Mouse (Mus musculus): Measurements from ENCODE around the gene Adk.

Gene Adk

DNA sequence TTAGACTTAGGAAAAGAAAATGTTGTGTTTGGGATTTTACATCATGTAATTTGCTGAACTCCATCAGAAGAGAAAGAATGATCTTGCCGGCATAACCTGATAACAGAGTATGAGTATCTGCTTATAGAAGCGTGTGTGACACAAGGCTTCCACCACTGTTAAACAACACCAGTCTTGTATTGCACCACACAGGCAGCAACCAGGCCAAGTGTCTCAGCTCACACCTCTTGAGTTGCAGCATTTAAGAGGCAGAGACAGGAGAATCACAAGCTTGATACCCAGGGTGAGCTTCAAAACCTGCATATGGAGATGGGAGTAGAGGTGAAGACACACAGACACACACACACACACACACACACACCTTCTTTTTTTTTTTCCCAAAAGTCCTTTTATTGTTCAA lies 184.7 kb downstream of the Adk start:
- no peak for ATAC-seq (ENCODE audit: insufficient number of reproducible peaks, low FRiP score, low TSS enrichment)

DNA sequence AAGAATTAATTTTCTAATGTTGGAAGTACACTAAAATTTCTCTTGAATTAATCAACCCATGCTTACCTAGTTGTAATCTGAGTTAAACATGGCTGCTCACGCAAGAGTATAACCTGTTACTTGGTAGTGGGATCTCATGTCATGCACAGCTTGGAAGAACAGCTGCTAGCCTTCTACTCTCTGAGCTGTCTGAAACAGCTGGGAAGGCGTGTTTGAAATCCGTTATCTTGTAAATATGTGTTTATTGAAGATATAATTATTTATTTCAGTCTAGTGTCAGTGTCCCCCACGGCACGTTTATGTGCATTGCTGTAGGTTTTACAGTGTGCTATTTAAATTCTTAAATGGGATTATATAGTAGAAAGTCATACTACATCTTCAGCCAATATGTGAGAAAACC lies 188.7 kb downstream of the Adk start:
- no peak for ATAC-seq (ENCODE audit: insufficient number of reproducible peaks, low FRiP score, low TSS enrichment)

DNA sequence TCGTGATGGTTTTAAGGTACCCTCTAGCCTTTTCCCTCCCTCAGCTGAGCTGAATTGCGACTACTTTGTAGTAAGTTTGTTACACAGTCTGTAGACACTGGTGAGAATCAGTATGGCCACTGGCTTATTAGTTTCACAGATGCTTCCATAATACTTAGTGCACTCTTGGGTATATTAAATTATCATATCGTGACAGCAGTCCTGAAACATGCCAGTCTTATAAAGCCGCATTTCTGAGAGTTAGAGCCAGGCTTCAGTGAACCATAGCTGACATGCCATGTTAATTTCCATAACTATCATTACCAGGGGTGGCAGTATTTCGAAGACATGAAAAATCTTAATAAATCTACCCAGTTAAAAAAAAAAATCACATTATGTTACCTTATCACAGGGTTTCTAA lies 199.0 kb downstream of the Adk start:
- ATAC-seq (ENCODE audit: insufficient number of reproducible peaks, low FRiP score, low TSS enrichment) = no peak

DNA sequence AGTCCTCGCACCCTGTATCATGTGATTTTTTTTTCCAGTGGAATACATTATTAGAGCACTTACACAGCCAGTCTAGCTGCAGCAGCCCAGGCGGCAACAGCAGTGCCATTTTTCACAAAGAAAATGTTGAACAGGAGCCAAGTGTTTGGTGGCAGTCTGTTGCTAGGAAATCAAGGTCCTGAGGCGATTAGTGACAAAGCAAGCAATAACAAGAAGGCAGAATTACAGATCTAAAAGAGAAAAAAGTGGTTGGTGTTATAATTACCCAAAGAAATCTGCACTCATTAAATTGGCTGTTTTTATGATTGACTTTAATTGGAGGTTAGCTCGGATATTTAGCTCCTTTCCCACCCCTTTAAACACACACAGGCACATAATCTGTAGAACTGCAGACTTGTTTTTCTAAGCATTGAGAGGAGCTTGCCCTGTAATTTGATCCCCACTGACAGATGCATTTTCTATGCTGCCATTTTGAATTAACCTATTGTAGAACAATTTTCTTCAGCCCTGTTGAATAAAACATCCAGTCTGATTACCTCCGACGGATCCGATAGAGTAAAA lies 200.0 kb downstream of the Adk start:
- ATAC-seq (ENCODE audit: insufficient number of reproducible peaks, low FRiP score, low TSS enrichment) = peak; percentile 52; the same call in 1 of the 2 replicates

DNA sequence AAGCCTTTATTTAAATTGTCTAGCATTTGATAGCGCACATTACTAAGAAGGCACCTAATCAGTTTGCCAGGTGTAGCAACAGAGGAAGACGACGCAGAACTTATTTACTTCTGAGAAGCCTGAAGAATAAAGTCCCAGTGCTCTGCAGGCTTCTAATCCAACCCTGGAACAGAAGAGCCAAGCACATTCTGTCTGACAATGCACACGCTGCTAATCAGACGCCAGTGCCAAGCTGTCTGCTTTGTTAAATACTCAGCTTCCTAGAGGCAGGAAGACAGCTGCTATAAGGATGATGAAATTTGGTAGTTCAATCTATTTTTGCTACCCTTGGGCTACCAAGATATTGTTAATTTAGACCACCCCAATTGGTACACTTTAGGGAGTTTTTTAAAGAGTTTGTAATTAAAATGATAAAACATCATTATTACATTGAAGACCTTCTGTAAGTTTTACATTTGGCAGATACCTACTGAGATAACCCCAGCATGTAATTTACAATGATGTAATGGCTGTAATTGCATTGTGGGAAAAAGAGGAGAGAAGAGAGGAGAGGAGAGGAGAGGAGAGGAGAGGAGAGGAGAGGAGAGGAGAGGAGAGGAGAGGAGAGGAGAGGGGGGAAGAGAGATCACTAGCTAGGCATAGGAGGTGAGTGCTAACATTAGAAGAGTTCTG lies 201.1 kb downstream of the Adk start:
- peak; percentile 78 for ATAC-seq (ENCODE audit: insufficient number of reproducible peaks, low FRiP score, low TSS enrichment)

DNA sequence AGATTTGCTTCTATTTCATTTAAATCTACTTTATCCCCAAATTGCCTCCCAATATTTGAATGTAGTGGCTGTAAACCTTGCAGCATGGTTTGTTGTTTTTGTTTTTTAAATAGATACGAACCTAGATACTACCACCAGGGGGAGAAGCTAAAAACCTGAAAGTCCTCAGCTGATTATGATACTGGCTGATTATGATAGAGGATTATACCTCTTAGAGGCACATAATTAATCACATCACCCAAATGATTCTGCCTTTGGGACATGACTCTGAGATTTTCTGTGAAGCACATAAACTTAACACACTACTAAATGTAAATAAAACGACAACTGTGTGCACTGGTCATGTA lies 201.6 kb downstream of the Adk start:
- ATAC-seq (ENCODE audit: insufficient number of reproducible peaks, low FRiP score, low TSS enrichment) = no peak

DNA sequence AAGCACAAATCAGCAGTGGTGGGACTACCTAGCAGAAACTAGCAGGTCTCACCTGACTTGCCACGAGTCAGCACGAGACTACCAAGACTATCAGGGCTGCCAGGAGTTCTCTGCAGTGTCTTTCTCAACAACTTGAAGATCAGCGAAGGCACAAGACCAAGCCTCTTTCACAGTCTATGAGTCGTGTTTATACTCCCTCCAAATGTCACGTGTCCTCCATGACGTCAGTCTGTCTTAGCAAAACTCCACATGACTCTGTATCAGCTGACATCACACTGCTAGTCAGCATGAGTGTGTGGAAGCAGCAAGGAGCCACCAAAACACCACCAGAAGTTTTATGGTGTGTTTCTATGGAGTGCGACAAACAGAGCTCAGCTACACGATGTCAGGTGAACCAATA lies 215.9 kb downstream of the Adk start:
- ATAC-seq (ENCODE audit: insufficient number of reproducible peaks, low FRiP score, low TSS enrichment) = no peak

DNA sequence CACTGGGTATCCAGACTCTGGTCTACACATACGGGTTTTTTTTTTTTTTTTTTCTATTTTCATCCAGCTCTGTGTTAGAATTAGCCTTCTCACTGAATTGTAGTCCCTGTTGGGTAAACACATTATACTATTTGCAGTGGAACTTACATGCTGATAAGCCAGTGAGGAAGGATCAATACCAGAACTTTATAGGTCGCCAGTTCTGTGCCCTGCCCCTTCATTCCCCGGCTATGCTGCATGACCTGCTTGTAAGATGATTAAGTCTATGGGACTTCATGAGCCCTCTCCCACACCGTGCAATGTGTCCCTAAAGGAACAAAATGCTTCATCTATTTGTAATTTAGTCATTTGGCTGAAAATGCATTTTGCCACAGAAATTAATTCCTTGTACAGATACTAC lies 219.1 kb downstream of the Adk start:
- ATAC-seq (ENCODE audit: insufficient number of reproducible peaks, low FRiP score, low TSS enrichment) = no peak

DNA sequence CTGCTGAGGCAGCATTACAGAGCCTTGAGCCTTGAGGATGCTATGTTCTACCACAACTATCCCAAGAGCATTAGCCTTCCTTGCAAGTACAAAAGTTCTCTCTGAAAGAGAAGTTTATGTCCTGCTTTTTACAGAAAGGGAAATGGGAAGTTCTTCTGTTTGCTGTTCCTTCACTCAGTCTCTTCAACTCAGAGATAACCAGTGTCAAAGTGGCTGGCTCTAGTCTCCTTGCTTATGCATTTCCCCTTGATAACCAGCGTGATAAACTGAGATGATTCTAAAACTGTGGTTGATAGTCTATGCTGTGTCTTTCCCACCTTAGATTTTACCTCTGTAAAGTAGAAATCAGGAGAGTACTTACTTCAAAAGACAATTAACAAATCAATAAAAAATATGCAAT lies 223.4 kb downstream of the Adk start:
- ATAC-seq (ENCODE audit: insufficient number of reproducible peaks, low FRiP score, low TSS enrichment) = no peak

DNA sequence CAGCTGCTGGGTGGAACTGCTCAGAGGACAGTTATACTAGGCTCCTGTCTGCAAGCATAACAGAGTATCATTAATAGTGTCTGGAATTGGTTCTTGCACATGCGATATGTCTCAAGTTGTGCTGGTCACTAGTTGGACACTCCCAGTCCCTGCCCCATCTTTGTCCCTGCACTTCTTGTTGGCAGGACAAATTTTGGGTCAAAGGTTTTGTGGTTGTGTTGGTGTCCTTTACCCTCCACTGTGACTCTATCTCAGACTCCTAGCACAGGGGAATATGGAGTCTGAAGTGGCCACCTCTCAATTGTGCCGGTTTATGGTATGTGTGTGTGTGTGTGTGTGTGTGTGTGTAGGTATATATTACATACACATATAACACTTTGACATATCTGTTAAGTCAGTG lies 225.9 kb downstream of the Adk start:
- ATAC-seq (ENCODE audit: insufficient number of reproducible peaks, low FRiP score, low TSS enrichment) = no peak

DNA sequence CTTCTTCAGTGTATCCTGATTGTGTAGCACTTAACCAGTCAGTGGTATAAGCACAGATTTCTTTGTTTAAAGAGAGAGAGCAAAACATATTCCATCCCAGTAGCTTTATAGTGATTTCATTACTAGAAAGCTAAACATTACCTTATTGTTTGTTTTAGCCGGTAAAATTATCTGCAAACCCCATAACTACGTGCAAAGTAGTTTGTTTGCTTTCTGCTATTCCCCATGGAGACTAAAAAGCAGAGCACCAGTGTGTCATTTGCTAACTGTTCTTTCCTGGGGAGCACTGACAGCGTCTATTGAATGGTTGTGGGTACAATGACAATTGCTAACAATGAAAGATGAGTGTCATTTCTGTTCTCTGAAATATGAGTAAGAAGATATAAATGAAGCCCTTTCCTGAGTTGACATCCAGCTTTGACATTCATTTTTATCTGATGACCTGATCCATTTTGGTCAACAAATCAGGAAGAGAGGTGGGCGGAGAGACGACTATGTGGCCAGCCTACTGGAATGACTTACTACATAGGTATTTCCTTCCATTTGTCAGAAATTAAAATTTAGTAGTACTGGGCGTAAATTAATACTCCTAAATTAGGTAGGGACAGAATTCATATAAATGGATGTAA lies 226.6 kb downstream of the Adk start:
- no peak for ATAC-seq (ENCODE audit: insufficient number of reproducible peaks, low FRiP score, low TSS enrichment)

DNA sequence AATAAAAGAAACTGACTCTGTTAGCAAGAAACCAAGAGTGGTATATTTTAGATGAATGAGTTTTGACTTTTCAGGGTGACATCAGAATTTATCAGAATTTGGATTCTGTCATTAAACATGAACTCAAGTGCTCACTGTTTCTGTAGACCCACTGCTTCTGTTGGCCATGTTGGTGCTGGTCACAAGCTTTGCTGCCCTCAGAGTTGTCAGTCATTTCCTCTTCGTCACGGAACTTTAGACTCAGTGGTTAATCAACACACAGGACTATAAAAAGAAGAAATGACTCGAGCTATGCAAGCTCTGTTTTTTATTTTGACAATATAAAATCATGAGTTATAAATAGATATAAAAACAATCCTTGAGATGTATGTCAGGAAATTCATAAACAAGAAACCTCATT lies 228.1 kb downstream of the Adk start:
- no peak for ATAC-seq (ENCODE audit: insufficient number of reproducible peaks, low FRiP score, low TSS enrichment)

DNA sequence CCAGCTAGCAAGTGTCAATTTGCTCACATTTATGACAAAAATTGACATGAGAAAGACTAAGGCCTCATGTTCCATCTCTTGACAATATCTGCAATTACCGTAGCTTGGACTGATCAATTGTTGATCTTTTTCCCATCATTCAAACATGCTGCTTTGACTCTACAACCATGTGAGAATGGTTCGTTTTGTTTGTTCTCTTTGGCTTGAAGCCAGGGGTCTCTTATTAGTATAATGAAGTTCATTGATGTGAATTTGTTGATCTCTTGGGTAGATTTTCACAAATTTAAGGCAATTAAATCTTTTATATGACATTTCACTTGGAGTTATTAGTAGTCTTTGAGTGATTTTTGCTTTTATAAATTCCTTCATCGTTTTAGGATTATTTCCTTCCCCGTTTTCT lies 229.1 kb downstream of the Adk start:
- ATAC-seq (ENCODE audit: insufficient number of reproducible peaks, low FRiP score, low TSS enrichment) = no peak

DNA sequence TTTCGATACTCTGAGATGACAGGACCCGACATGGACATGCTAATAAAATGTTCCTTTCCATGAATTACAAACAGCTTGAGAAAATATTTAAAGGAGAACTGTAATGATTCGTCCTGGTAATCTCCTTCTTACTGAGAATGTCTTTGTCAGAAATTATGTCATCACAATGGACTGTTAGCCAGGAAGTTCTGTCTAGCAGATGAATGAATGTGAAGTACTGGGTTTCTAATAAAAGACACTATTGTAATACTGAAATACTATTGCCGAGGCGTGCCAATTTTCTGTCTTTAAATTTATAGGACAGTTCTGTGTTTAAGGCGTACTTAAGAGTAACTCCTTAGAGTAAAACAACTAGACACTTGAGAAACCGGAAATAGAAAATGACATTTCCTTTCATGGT lies 231.7 kb downstream of the Adk start:
- no peak for ATAC-seq (ENCODE audit: insufficient number of reproducible peaks, low FRiP score, low TSS enrichment)

DNA sequence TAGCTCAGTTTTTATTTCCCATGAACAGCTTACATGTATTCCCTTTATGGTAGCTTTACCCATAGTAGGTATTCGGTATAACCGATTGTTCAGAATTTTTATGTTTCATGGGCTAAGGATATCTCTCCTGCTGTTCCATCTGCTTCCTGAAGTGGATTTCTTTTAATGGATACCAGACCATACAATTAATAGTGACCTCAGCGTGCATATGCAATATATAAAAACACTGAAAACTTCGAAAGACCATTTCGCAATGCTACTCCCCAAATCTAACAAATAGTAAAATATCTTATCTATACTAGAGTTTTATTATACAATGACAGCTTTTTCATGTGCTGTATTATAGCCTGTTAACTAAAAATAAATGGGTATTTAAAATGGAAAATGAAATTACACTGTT lies 232.5 kb downstream of the Adk start:
- no peak for ATAC-seq (ENCODE audit: insufficient number of reproducible peaks, low FRiP score, low TSS enrichment)

DNA sequence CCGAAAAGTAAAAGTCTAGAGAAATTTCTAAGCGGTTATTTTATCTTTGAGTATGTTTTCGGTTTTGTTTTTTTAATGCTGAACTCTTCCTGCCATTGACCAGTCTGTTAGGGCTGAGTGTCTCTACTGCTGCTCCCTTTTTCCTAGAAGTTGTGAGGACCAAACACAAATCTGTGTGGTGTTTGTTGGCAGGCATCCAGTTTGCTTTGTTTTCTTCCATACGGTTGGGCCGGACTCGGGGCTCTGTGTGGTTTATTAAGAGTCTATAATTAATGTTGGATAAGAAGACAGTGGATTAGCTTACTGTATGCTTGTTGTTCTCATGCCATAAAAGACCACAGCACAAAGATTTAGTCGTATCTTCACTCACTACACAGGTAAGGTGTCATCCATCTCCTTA lies 233.9 kb downstream of the Adk start:
- no peak for ATAC-seq (ENCODE audit: insufficient number of reproducible peaks, low FRiP score, low TSS enrichment)

DNA sequence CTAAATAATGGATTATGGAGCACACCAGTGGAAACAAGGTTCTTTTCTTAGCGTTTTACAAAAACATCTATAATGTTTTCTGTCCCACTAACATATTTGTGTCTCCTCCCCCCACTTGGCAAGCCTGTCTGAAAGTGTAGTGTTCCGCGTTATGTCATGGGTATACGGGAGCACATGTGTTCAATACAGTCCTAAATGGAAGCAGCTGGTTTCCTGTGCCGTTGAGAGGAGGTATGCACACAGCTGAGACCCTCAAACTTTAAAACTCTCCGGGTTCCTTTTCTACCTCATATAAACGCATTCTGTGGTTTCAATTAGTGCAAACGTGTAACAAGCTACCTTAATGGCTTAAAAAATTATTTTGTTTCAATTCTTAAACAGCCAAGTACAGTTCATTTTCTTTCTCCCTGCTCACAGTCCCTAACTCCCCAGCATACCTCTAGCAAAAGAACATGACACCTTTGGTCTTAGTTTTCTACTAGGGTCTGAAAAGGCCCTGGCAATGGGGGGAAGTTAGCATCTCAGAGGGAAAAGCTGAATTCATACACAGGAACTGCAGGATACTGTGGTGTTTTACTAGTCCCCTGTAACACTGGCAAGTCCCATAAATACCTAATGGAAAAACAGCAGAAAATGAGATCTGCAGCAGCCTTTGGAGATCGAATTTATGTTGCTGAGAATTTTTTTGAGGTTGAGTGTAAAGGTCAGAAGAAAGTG lies 235.5 kb downstream of the Adk start:
- no peak for ATAC-seq (ENCODE audit: insufficient number of reproducible peaks, low FRiP score, low TSS enrichment)

DNA sequence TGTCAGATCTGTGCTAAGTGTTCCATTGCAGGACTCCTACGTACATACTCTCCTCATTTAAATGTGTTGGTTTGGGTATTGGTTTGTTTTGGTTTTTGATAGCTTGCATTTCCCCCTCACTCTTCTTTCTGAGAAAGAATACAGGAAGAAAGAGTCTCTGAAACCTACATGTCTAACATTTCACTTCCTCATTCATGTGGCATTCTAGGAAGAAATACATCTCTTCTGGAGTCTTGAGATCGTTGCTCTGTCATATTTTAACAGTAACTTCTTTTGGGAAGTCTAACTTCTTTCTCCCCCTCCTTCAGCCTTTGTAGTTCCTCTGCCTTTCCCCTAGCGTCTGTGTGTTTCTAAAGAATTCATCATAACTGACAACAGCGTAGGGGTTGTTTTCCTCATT lies 247.4 kb downstream of the Adk start:
- ATAC-seq (ENCODE audit: insufficient number of reproducible peaks, low FRiP score, low TSS enrichment) = no peak

DNA sequence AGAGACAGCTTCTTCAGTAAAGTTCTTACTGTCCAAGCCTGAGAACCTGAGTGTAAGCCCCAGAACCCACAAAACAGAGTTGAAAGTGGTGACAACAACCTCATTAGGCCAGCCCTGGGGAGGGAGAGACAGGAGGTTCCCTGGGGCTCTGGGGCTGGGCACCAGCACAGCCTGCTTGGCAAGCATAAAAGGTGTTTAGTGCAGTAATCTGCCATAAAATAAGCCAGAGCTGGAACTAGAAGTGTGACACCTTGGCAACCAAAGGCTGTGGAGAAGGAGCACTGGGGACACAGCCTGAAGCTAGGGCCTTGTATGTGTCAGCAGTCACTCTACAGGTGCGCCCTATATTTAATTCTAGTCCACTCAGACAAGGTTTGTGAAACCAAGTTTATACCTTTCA lies 252.4 kb downstream of the Adk start:
- ATAC-seq (ENCODE audit: insufficient number of reproducible peaks, low FRiP score, low TSS enrichment) = peak; percentile 92

DNA sequence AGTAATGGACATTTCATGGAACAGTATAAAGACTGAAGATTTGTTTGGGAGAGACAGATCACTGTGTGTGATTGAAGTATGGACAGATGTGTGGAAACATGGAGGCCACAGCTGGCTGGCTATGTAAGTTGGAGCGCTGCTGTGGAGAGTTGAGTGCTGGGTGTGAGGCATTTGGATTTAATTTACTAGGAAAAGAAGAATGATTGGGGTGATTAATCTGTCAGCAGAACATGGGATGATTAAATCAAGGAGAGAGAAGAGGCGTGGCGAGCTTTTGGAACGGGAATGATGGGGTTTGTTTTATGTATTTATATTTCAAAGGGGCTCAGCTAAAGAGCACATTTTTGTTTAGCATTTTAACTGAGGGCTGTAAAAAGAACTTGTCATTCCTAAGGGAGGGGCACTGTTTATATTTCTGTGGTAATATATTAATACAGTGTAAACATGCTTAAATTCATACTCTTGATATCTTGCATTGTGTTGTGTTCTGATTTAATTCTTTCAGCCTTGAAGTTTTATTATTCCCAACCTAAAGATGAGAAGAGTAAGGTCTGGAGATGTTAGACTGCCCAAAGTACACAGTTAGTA lies 256.1 kb downstream of the Adk start:
- ATAC-seq (ENCODE audit: insufficient number of reproducible peaks, low FRiP score, low TSS enrichment) = no peak

DNA sequence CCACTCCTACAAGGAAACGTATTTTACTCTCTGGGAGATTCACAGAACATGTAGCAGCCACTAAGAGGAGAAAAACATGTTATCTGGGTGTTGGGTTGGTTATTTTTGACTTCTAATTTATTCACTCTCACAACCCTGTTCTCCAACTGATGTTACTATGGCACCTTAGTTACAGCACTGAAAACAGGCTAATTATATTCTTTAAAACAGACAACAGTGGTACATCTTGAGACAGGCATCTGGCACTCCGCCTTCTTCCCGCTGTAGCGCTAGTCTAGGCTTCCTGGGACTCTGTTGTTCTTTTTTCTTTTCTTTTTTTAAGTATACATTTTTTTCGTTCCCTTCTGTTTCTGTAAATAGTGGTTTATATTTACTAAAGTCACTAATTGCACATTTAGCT lies 258.2 kb downstream of the Adk start:
- ATAC-seq (ENCODE audit: insufficient number of reproducible peaks, low FRiP score, low TSS enrichment) = no peak
